Mouse (Mus musculus): ENCODE measurements at regions not wholly inside any gene's neighbourhood (a gene's known extent, or its start where the extent isn't known, plus 50 kb on each side); places are given as distances from the start of the nearest gene placed in this dataset.

GRCm38 (mm10) chr3:45981851-45982250 lies 466.2 kb downstream of the Pabpc4l start:
- 37% methylated on average over 3 of the region's 3 CpGs for WGBS
- Histone ChIP-seq H3K4me3 (ENCODE audit: low read depth, low read length) (no peak overlapping the region), H3K9me3 (ENCODE audit: control insufficient read depth, low read length) (no peaks in the 10 kb centered on the region), H3K36me3 (ENCODE audit: control insufficient read depth, insufficient read depth, low read length) (no peaks in the 10 kb centered on the region), H3K9ac (replicated peaks; ENCODE audit: low read depth, low read length) (no peak overlapping the region), H3K27me3 (ENCODE audit: control insufficient read depth, insufficient read depth, low read length) (no peaks in the 10 kb centered on the region), H3K4me1 (ENCODE audit: control insufficient read depth, insufficient read depth, low read length) (no peaks in the 10 kb centered on the region), H3K4me2 (ENCODE audit: low read depth, low read length) (no peak overlapping the region), H3K27ac (ENCODE audit: low read depth, low read length) (no peak overlapping the region)
- ATAC-seq (ENCODE audit: low read depth): peak; percentile 49; the same call in 1 of the 2 replicates

DNA sequence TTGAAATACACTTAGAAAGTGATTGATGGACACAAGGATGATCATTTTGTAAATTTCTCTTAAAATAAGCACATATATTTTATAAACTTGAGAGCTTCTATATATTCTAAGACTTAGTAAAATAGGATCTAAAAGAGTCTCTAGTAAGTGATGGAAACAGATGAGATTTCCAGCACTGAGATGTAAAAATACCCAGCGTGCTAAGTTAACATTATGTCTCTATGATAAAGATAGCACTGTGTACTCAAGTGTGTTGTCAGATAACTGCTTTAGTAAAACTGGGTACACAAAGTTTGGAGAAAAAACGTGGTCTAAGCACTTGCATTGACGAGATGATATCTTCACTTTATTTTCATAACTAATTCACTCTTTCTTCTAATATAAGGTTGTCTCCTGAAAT lies 479.4 kb downstream of the Pabpc4l start:
- WGBS: 81% methylated on average over 3 of the region's 3 CpGs
- H3K36me3 ChIP-seq (ENCODE audit: control insufficient read depth, insufficient read depth, low read length): no peaks in the 10 kb centered on the region
- ATAC-seq (ENCODE audit: low read depth): no peak
- no peak overlapping the region for H3K4me2 ChIP-seq (ENCODE audit: low read depth, low read length)
- H3K9ac ChIP-seq (replicated peaks; ENCODE audit: low read depth, low read length): no peak overlapping the region
- H3K4me1 ChIP-seq (ENCODE audit: control insufficient read depth, insufficient read depth, low read length): no peaks in the 10 kb centered on the region
- H3K9me3 ChIP-seq (ENCODE audit: control insufficient read depth, low read length): no peaks in the 10 kb centered on the region
- no peak overlapping the region for H3K27ac ChIP-seq (ENCODE audit: low read depth, low read length)
- no peaks in the 10 kb centered on the region for H3K27me3 ChIP-seq (ENCODE audit: control insufficient read depth, insufficient read depth, low read length)
- H3K4me3 ChIP-seq (ENCODE audit: low read depth, low read length): no peak overlapping the region

GRCm38 (mm10) chr3:45934435-45934834 lies 513.6 kb downstream of the Pabpc4l start:
- no peaks in the 10 kb centered on the region for H3K36me3 ChIP-seq (ENCODE audit: control insufficient read depth, insufficient read depth, low read length)
- H3K4me2 ChIP-seq (ENCODE audit: low read depth, low read length): no peak overlapping the region
- WGBS: 86% methylated on average over 1 of the region's 1 CpGs

GRCm38 (mm10) chr3:45924338-45924737 lies 523.7 kb downstream of the Pabpc4l start:
- Histone ChIP-seq H3K4me1 (ENCODE audit: control insufficient read depth, insufficient read depth, low read length) (no peaks in the 10 kb centered on the region), H3K9ac (replicated peaks; ENCODE audit: low read depth, low read length) (no peak overlapping the region), H3K27me3 (ENCODE audit: control insufficient read depth, insufficient read depth, low read length) (no peaks in the 10 kb centered on the region), H3K4me3 (ENCODE audit: low read depth, low read length) (no peak overlapping the region), H3K36me3 (ENCODE audit: control insufficient read depth, insufficient read depth, low read length) (no peaks in the 10 kb centered on the region), H3K9me3 (ENCODE audit: control insufficient read depth, low read length) (no peaks in the 10 kb centered on the region), H3K27ac (ENCODE audit: low read depth, low read length) (no peak overlapping the region), H3K4me2 (ENCODE audit: low read depth, low read length) (no peak overlapping the region)
- WGBS: 84% methylated on average over 1 of the region's 1 CpGs
- ATAC-seq (ENCODE audit: low read depth): no peak

More at GRCm38 (mm10) chr3:45934435-45934834, 513.6 kb downstream of the Pabpc4l start:
- ATAC-seq (ENCODE audit: low read depth): no peak
- Histone ChIP-seq H3K4me1 (ENCODE audit: control insufficient read depth, insufficient read depth, low read length) (no peaks in the 10 kb centered on the region), H3K27ac (ENCODE audit: low read depth, low read length) (no peak overlapping the region), H3K4me3 (ENCODE audit: low read depth, low read length) (no peak overlapping the region), H3K9me3 (ENCODE audit: control insufficient read depth, low read length) (no peaks in the 10 kb centered on the region), H3K9ac (replicated peaks; ENCODE audit: low read depth, low read length) (no peak overlapping the region), H3K27me3 (ENCODE audit: control insufficient read depth, insufficient read depth, low read length) (no peaks in the 10 kb centered on the region)
